Mouse (Mus musculus): Measurements from ENCODE around the gene Numb.

DNA sequence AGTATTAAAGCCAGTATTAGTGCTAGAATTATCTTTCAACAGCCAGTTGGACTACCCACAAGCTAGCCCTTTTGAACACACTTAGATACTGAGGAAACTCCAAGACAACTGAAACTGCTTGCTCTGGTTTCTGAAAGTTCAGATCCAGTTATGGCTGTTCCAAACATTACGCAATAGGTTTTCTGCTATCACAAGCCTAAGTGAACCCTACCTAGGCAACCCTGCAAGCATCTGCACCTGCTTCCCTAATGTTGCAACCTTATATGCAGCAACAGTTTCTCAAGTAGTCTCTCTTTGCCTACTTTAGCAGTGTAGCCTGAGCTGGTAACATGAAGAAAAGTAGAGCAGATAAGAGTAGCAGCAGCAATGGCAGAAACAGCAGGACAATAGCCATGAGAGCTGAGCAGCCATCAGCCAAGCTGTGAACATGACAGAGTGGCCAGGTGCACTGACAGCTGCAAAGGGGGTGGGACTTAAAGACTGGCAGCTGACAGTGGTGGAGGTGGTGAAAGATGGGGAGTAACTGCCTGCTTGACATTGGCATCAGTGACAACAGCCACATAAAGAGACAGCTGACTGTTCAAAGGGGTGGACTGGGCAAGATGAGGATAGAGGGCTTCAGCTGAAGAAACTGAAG, 73.0 kb downstream of the Numb start:
- TF ChIP-seq CTCF (IDR thresholded peaks at IDR 0.05; ENCODE audit: borderline replicate concordance, extremely low read depth, insufficient read depth, insufficient read length) (no peak), POLR2A (IDR thresholded peaks at IDR 0.05; ENCODE audit: borderline replicate concordance, extremely low read depth, insufficient read depth, insufficient read length, poor library complexity, severe bottlenecking) (no peak)
